ENCODE assay signal across 7 mouse cellular contexts in genomic region chr14:122913657-122914056, GRCm38 (mm10). TPM values are rescaled to one million over a fixed set of nuclear protein-coding genes. Genes with fewer than 3 reads are reported as not detected.
A peak's percentile ranks its signal among the peaks of the same experiment; 100 is the strongest.
DNase-seq lines count a peak whose midpoint lies in the region; ATAC-seq and TF ChIP-seq lines count a peak whose summit lies in the region.

Gene Ggact, minus strand, starts transcription at chr14:122913757.

- H3K27ac ChIP-seq in forebrain, embryonic 10.5 days = peak within 1 kb of the TSS; percentile 85
- H3K27ac ChIP-seq in hindbrain, embryonic 12.5 days = no peak within 1 kb of the TSS
- H3K27ac ChIP-seq in liver, embryonic 14.5 days = no peak within 1 kb of the TSS

- H3K9me3 ChIP-seq in forebrain, embryonic 10.5 days = peaks cover 3% of the 10 kb centered on the region
- H3K9me3 ChIP-seq in hindbrain, embryonic 12.5 days (replicated peaks) = no peaks in the 10 kb centered on the region; the same call in 1 of the 2 replicates
- H3K9me3 ChIP-seq in liver, embryonic 14.5 days (ENCODE audit: control insufficient read depth, low read length) = no peaks in the 10 kb centered on the region

- H3K9ac ChIP-seq in hindbrain, embryonic 12.5 days = peak within 1 kb of the TSS; percentile 63
- H3K9ac ChIP-seq in liver, embryonic 14.5 days (replicated peaks) = peak within 1 kb of the TSS; percentile 73

- H3K4me2 ChIP-seq in hindbrain, embryonic 12.5 days (replicated peaks) = peak within 1 kb of the TSS; percentile 98
- peak within 1 kb of the TSS; percentile 81 for H3K4me2 ChIP-seq in liver, embryonic 14.5 days (ENCODE audit: low read depth)

- no peak for TF ChIP-seq CTCF in liver, embryonic 14.5 days (IDR thresholded peaks at IDR 0.05; ENCODE audit: low read depth)

- peaks cover 3% of the 10 kb centered on the region for H3K36me3 ChIP-seq in forebrain, embryonic 10.5 days (replicated peaks)
- peaks cover 3% of the 10 kb centered on the region; the same call in 1 of the 2 replicates for H3K36me3 ChIP-seq in hindbrain, embryonic 12.5 days
- no peaks in the 10 kb centered on the region for H3K36me3 ChIP-seq in liver, embryonic 14.5 days (replicated peaks; ENCODE audit: control insufficient read depth, insufficient read depth, low read depth)

- ATAC-seq in hindbrain, embryonic 12.5 days (ENCODE audit: low FRiP score) = no peak
- no peak for ATAC-seq in liver, embryonic 14.5 days (ENCODE audit: insufficient read depth)
- ATAC-seq in erythroid progenitor cell, adult 5-6 weeks (replicated peaks; ENCODE audit: low FRiP score, poor library complexity, severe bottlenecking) = no peak

- peaks cover 27% of the 10 kb centered on the region for H3K27me3 ChIP-seq in forebrain, embryonic 10.5 days (ENCODE audit: poor library complexity, severe bottlenecking)
- H3K27me3 ChIP-seq in hindbrain, embryonic 12.5 days = peaks cover 19% of the 10 kb centered on the region; the same call in 1 of the 2 replicates
- no peaks in the 10 kb centered on the region for H3K27me3 ChIP-seq in liver, embryonic 14.5 days (ENCODE audit: control insufficient read depth, insufficient read depth, low read length)

- peak within 1 kb of the TSS; percentile 78 for H3K4me3 ChIP-seq in forebrain, embryonic 10.5 days
- H3K4me3 ChIP-seq in hindbrain, embryonic 12.5 days = peak within 1 kb of the TSS; percentile 64
- H3K4me3 ChIP-seq in liver, embryonic 14.5 days (ENCODE audit: insufficient read depth in 1 of 2, low read depth in 2 of 2, low read length in 2 of 2) = peak within 1 kb of the TSS; percentile 65 to 77

- H3K4me1 ChIP-seq in forebrain, embryonic 10.5 days = peaks cover 18% of the 10 kb centered on the region
- peaks cover 4% of the 10 kb centered on the region for H3K4me1 ChIP-seq in hindbrain, embryonic 12.5 days
- peaks cover 2 to 6% of the 10 kb centered on the region in 2 experiments; a peak in 1 of 4 replicates for H3K4me1 ChIP-seq in liver, embryonic 14.5 days (replicated peaks; ENCODE audit: control insufficient read depth in 2 of 2, insufficient read depth in 2 of 2, low read length in 1 of 2)

- WGBS in forebrain, embryonic 10.5 days = 72% methylated on average over 6 of the region's 6 CpGs
- 79% methylated on average over 6 of the region's 6 CpGs for WGBS in hindbrain, embryonic 12.5 days
- 67% methylated on average over 6 of the region's 6 CpGs for WGBS in liver, embryonic 14.5 days (ENCODE audit: insufficient replicate concordance)

- DNase-seq in thymus, postnatal 0 days (ENCODE audit: low spot score) = no peak
- no peak for DNase-seq in thymus, postnatal 10 days (ENCODE audit: low spot score in 2 of 2)
- DNase-seq in forebrain, embryonic 10.5 days (ENCODE audit: extremely low spot score, low spot score) = no peak
- no peak for DNase-seq in liver, embryonic 14.5 days (ENCODE audit: low read depth in 3 of 3, low spot score in 3 of 3)
- no peak for DNase-seq in urinary bladder, postnatal 36 days (ENCODE audit: low spot score in 2 of 2)

- no peak for TF ChIP-seq EP300 in liver, embryonic 14.5 days (IDR thresholded peaks at IDR 0.05; ENCODE audit: low read depth)

RNA-seq across cellular contexts. Expression of gene Ggact, which starts in this region (rescaled TPM):
- 24.9 and 25.0 TPM in 2 replicates for polyA plus RNA-seq in thymus, postnatal 0 days (2015; fragmentation: Nextera tagmentation; extraction: Ambion mirVana)
- polyA plus RNA-seq in forebrain, embryonic 10.5 days (2016; fragmentation: Nextera tagmentation; extraction: Ambion mirVana) = 5.9 and 7.4 TPM in 2 replicates
- polyA plus RNA-seq in hindbrain, embryonic 12.5 days (2016; fragmentation: Nextera tagmentation; extraction: Ambion mirVana) = 7.7 and 8.6 TPM in 2 replicates
- polyA plus RNA-seq in liver, embryonic 14.5 days (2012; rRNA removed) = 12.4 and 13.1 TPM in 2 replicates
- 14.7 and 16.0 TPM in 2 replicates for polyA plus RNA-seq in liver, embryonic 14.5 days (2014; fragmentation: Nextera tagmentation; extraction: Ambion mirVana)
- total RNA-seq in erythroid progenitor cell, adult 5-6 weeks (2015; ENCODE audit: low replicate concordance) = 6.3 TPM in 1 of 2 replicates, not detected in the other
- 5.5 TPM in 1 of 2 replicates, not detected in the other for total RNA-seq in erythroid progenitor cell, adult 5-6 weeks (2017; ENCODE audit: low replicate concordance)
